Comparison of ENCODE assay signal across 10 mouse cellular contexts in the genomic region with DNA sequence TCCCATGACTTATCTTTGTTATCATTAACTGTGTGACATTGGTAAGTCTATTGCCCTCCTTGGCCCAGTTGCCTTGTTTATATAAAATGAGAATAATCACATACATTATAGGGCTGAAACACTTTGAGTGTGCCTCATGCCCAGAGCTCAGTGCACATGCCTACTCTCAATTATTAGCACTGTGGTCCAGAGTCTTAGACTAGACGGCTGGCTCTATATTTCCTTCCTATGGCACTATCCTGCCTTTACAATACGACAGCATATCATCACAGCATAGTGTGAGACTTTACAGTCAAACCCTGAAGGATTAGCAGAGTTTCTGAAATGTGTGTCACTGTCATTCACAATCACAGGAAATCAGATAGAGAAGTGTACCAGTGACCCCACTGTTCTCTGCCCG. TPM values are rescaled to one million over a fixed set of nuclear protein-coding genes. Genes with fewer than 3 reads are reported as not detected.
DNase-seq lines count a peak whose midpoint lies in the region; ATAC-seq lines count a peak whose summit lies in the region.
"Had no signal": no experiment of that assay in that cellular context is flagged by ENCODE, and none has a peak within 500 bp of the region (broad histone marks: within the 10 kb centered on the region; RNA-seq: fewer than 3 reads in every experiment).

No protein-coding gene starts in this region.

- no peaks in the 10 kb centered on the region for H3K9me3 ChIP-seq in liver, embryonic 12.5 days (replicated peaks)
- H3K9me3 ChIP-seq in forebrain, embryonic 15.5 days: no peaks in the 10 kb centered on the region
- no peaks in the 10 kb centered on the region for H3K9me3 ChIP-seq in limb, embryonic 10.5 days (replicated peaks)
- H3K9me3 ChIP-seq in stomach, embryonic 15.5 days: no peaks in the 10 kb centered on the region

- H3K4me1 ChIP-seq in liver, embryonic 12.5 days: no peaks in the 10 kb centered on the region
- peaks cover 8% of the 10 kb centered on the region for H3K4me1 ChIP-seq in forebrain, embryonic 15.5 days
- H3K4me1 ChIP-seq in limb, embryonic 10.5 days: peaks cover 67% of the 10 kb centered on the region
- peaks cover 9% of the 10 kb centered on the region for H3K4me1 ChIP-seq in stomach, embryonic 15.5 days

- ATAC-seq in liver, embryonic 12.5 days: no peak
- ATAC-seq in forebrain, embryonic 15.5 days (replicated peaks): peak; percentile 23; the same call in 1 of the 2 replicates
- ATAC-seq in stomach, embryonic 15.5 days (ENCODE audit: insufficient read depth, low FRiP score, low read depth): no peak

- H3K4me3 ChIP-seq in liver, embryonic 12.5 days: no peak overlapping the region
- H3K4me3 ChIP-seq in forebrain, embryonic 15.5 days: peak overlapping the region; percentile 20; the same call in 1 of the 2 replicates
- H3K4me3 ChIP-seq in limb, embryonic 10.5 days: peak overlapping the region; percentile 36
- H3K4me3 ChIP-seq in stomach, embryonic 15.5 days (replicated peaks): peak overlapping the region; percentile 34

- no peak overlapping the region for H3K27ac ChIP-seq in liver, embryonic 12.5 days
- no peak overlapping the region for H3K27ac ChIP-seq in forebrain, embryonic 15.5 days (replicated peaks)
- peak overlapping the region; percentile 81; the same call in 1 of the 2 replicates for H3K27ac ChIP-seq in limb, embryonic 10.5 days
- no peak overlapping the region for H3K27ac ChIP-seq in stomach, embryonic 15.5 days

- peaks cover 8% of the 10 kb centered on the region; the same call in 1 of the 2 replicates for H3K27me3 ChIP-seq in liver, embryonic 12.5 days (replicated peaks)
- peaks cover 8% of the 10 kb centered on the region; the same call in 1 of the 2 replicates for H3K27me3 ChIP-seq in forebrain, embryonic 15.5 days
- no peaks in the 10 kb centered on the region for H3K27me3 ChIP-seq in limb, embryonic 10.5 days (ENCODE audit: low read depth, poor library complexity, severe bottlenecking)
- H3K27me3 ChIP-seq in stomach, embryonic 15.5 days (replicated peaks): no peaks in the 10 kb centered on the region

- H3K9ac ChIP-seq in liver, embryonic 12.5 days: no peak overlapping the region
- H3K9ac ChIP-seq in forebrain, embryonic 15.5 days (replicated peaks): no peak overlapping the region
- no peak overlapping the region for H3K9ac ChIP-seq in stomach, embryonic 15.5 days

- no peaks in the 10 kb centered on the region for H3K36me3 ChIP-seq in liver, embryonic 12.5 days
- H3K36me3 ChIP-seq in forebrain, embryonic 15.5 days: no peaks in the 10 kb centered on the region
- H3K36me3 ChIP-seq in limb, embryonic 10.5 days: no peaks in the 10 kb centered on the region
- no peaks in the 10 kb centered on the region for H3K36me3 ChIP-seq in stomach, embryonic 15.5 days
- H3K36me3 ChIP-seq: G1E had no signal

- WGBS in liver, embryonic 12.5 days (ENCODE audit: insufficient replicate concordance): 10% methylated on average over 3 of the region's 3 CpGs
- 19% methylated on average over 3 of the region's 3 CpGs for WGBS in forebrain, embryonic 15.5 days
- 17% methylated on average over 3 of the region's 3 CpGs for WGBS in limb, embryonic 10.5 days
- WGBS in stomach, embryonic 15.5 days: 13% methylated on average over 3 of the region's 3 CpGs

- peak overlapping the region; percentile 35 for H3K4me2 ChIP-seq in liver, embryonic 12.5 days
- peak overlapping the region; percentile 34 for H3K4me2 ChIP-seq in forebrain, embryonic 15.5 days (replicated peaks)
- peak overlapping the region; percentile 64 for H3K4me2 ChIP-seq in stomach, embryonic 15.5 days

- DNase-seq in liver: no peak
- DNase-seq in limb, embryonic 10.5 days (ENCODE audit: low spot score): no peak
- no peak for DNase-seq in cerebellum, postnatal 14 days
- no peak for DNase-seq in spleen, postnatal 4 days (ENCODE audit: low spot score in 2 of 2)
- DNase-seq: adrenal gland, postnatal 25 days; kidney, adult 11 months had no signal

RNA-seq across cellular contexts. Expression of gene Ube2u, which starts 48.4 kb away (rescaled TPM):
- polyA plus RNA-seq in liver, embryonic 12.5 days (2016; fragmentation: Nextera tagmentation; extraction: Ambion mirVana): 0.11 and 0.13 TPM in 2 replicates
- 0.43 and 0.47 TPM in 2 replicates for polyA plus RNA-seq in forebrain, embryonic 15.5 days (2015; fragmentation: Nextera tagmentation; extraction: Ambion mirVana)
- 0.75 and 0.86 TPM in 2 replicates for polyA plus RNA-seq in limb, embryonic 10.5 days (2016; fragmentation: Nextera tagmentation; extraction: Ambion mirVana)
- 0.17 and 0.24 TPM in 2 replicates for polyA plus RNA-seq in stomach, embryonic 15.5 days (2015; fragmentation: Nextera tagmentation; extraction: Ambion mirVana)
- polyA plus RNA-seq: G1E had no signal
